ENCODE assay signal across 8 mouse cellular contexts in genomic region chr9:44965126-44965832, GRCm38 (mm10). TPM values are rescaled to one million over a fixed set of nuclear protein-coding genes. Genes with fewer than 3 reads are reported as not detected.
A peak's percentile ranks its signal among the peaks of the same experiment; 100 is the strongest.
DNase-seq lines count a peak whose midpoint lies in the region; ATAC-seq and TF ChIP-seq lines count a peak whose summit lies in the region.

TSS of gene Ube4a (minus strand) at chr9:44965600.

- H3K4me3 ChIP-seq in ES-Bruce4 (ENCODE audit: low read depth, low read length) = peak within 1 kb of the TSS; percentile 94
- peak within 1 kb of the TSS; percentile 88 for H3K4me3 ChIP-seq in forebrain, embryonic 13.5 days
- H3K4me3 ChIP-seq in liver, postnatal 0 days (ENCODE audit: low read depth, low read length) = peak within 1 kb of the TSS; percentile 95
- peak within 1 kb of the TSS; percentile 87 for H3K4me3 ChIP-seq in neural tube, embryonic 14.5 days (ENCODE audit: low read depth, low read length)

- intact Hi-C loops in heart, postnatal 10 days (cut with DNase I) = loop anchor here (5.0 kb wide), 1 partner anchor 193 kb away; no protein-coding TSS in a partner anchor

- DNase-seq in heart, postnatal 10 days = peak; percentile 99 to 100
- DNase-seq in large intestine, adult 2 months (ENCODE audit: low read depth, low spot score) = peak; percentile 96
- DNase-seq in liver, postnatal 0 days = peak; percentile 100
- DNase-seq in testis, postnatal 10 days (ENCODE audit: low spot score) = peak; percentile 99

- H3K27me3 ChIP-seq in ES-Bruce4 (ENCODE audit: control insufficient read depth, insufficient read depth, low read length, poor library complexity, severe bottlenecking) = no peaks in the 10 kb centered on the region
- H3K27me3 ChIP-seq in forebrain, embryonic 13.5 days = peaks cover 3% of the 10 kb centered on the region; the same call in 1 of the 2 replicates
- no peaks in the 10 kb centered on the region for H3K27me3 ChIP-seq in liver, postnatal 0 days (ENCODE audit: insufficient read depth, low read length)
- H3K27me3 ChIP-seq in neural tube, embryonic 14.5 days (ENCODE audit: control insufficient read depth, insufficient read depth, low read length) = no peaks in the 10 kb centered on the region

- H3K9ac ChIP-seq in ES-Bruce4 (ENCODE audit: low read depth, poor library complexity, severe bottlenecking) = peak within 1 kb of the TSS; percentile 56
- H3K9ac ChIP-seq in forebrain, embryonic 13.5 days = peak within 1 kb of the TSS; percentile 80
- peak within 1 kb of the TSS; percentile 88 for H3K9ac ChIP-seq in liver, postnatal 0 days (replicated peaks)
- H3K9ac ChIP-seq in neural tube, embryonic 14.5 days (replicated peaks; ENCODE audit: low read depth, low read length) = peak within 1 kb of the TSS; percentile 80

- TF ChIP-seq CTCF in ES-Bruce4 (IDR thresholded peaks at IDR 0.05; ENCODE audit: low read depth, low read length) = no peak
- no peak for TF ChIP-seq CTCF in liver, postnatal 0 days (IDR thresholded peaks at IDR 0.05; ENCODE audit: low read depth)

- 1% methylated on average over 38 of the region's 39 CpGs for WGBS in forebrain, embryonic 13.5 days
- under 1% methylated on average over 39 of the region's 39 CpGs for WGBS in large intestine, adult 2 months
- under 1% methylated on average over 39 of the region's 39 CpGs for WGBS in liver, postnatal 0 days (ENCODE audit: insufficient replicate concordance)
- WGBS in neural tube, embryonic 14.5 days = under 1% methylated on average over 39 of the region's 39 CpGs

- TF ChIP-seq EP300 in ES-Bruce4 (IDR thresholded peaks at IDR 0.05; ENCODE audit: insufficient read depth, low read depth, low read length) = 0 out of 2 replicates have a peak, but pooled peaks have one; percentile 50
- TF ChIP-seq EP300 in liver, postnatal 0 days (IDR thresholded peaks at IDR 0.05; ENCODE audit: low read depth) = peak; percentile 75; the same call in 1 of the 2 replicates

- H3K9me3 ChIP-seq in ES-Bruce4 (replicated peaks; ENCODE audit: control insufficient read depth, insufficient read depth, low read length, poor library complexity, severe bottlenecking) = no peaks in the 10 kb centered on the region
- H3K9me3 ChIP-seq in forebrain, embryonic 13.5 days (replicated peaks) = no peaks in the 10 kb centered on the region
- no peaks in the 10 kb centered on the region for H3K9me3 ChIP-seq in liver, postnatal 0 days (ENCODE audit: low read length)
- no peaks in the 10 kb centered on the region for H3K9me3 ChIP-seq in neural tube, embryonic 14.5 days (ENCODE audit: control insufficient read depth, low read length)

- peak; percentile 40 for TF ChIP-seq POLR2A in ES-Bruce4 (IDR thresholded peaks at IDR 0.05; ENCODE audit: insufficient read depth, low read length)

- peak within 1 kb of the TSS; percentile 93 for H3K4me2 ChIP-seq in forebrain, embryonic 13.5 days
- H3K4me2 ChIP-seq in liver, postnatal 0 days (ENCODE audit: low read depth, low read length) = peak within 1 kb of the TSS; percentile 84
- peak within 1 kb of the TSS; percentile 78 for H3K4me2 ChIP-seq in neural tube, embryonic 14.5 days (ENCODE audit: low read depth, low read length)

- no peaks in the 10 kb centered on the region for H3K4me1 ChIP-seq in ES-Bruce4 (ENCODE audit: control insufficient read depth, insufficient read depth, low read length)
- H3K4me1 ChIP-seq in forebrain, embryonic 13.5 days = peaks cover 16% of the 10 kb centered on the region
- peaks cover 10% of the 10 kb centered on the region; the same call in 1 of the 2 replicates for H3K4me1 ChIP-seq in liver, postnatal 0 days (ENCODE audit: insufficient read depth)
- peaks cover 10% of the 10 kb centered on the region for H3K4me1 ChIP-seq in neural tube, embryonic 14.5 days (ENCODE audit: control insufficient read depth, insufficient read depth, low read length)

- ATAC-seq in cerebellum, adult (ENCODE audit: insufficient number of reproducible peaks, low FRiP score, low TSS enrichment) = peak; percentile 92
- ATAC-seq in forebrain, embryonic 13.5 days = peak; percentile 96
- ATAC-seq in liver, postnatal 0 days = peak; percentile 97
- peak; percentile 94 for ATAC-seq in neural tube, embryonic 14.5 days (ENCODE audit: low read depth)

- H3K36me3 ChIP-seq in ES-Bruce4 (ENCODE audit: control insufficient read depth, insufficient read depth, low read length, poor library complexity, severe bottlenecking) = 0 out of 2 replicates have a peak, but pooled peaks cover 4% of the 10 kb centered on the region
- H3K36me3 ChIP-seq in forebrain, embryonic 13.5 days (ENCODE audit: poor library complexity, severe bottlenecking) = peaks cover 25% of the 10 kb centered on the region
- H3K36me3 ChIP-seq in liver, postnatal 0 days (replicated peaks; ENCODE audit: insufficient read depth, low read length) = peaks cover 18% of the 10 kb centered on the region
- peaks cover 7% of the 10 kb centered on the region; the same call in 1 of the 2 replicates for H3K36me3 ChIP-seq in neural tube, embryonic 14.5 days (ENCODE audit: control insufficient read depth, insufficient read depth, low read length)

- peak within 1 kb of the TSS; percentile 76 for H3K27ac ChIP-seq in ES-Bruce4 (ENCODE audit: insufficient read depth, low read length)
- H3K27ac ChIP-seq in forebrain, embryonic 13.5 days = no peak within 1 kb of the TSS
- H3K27ac ChIP-seq in liver, postnatal 0 days (ENCODE audit: low read depth) = peak within 1 kb of the TSS; percentile 90
- peak within 1 kb of the TSS; percentile 30 for H3K27ac ChIP-seq in neural tube, embryonic 14.5 days (ENCODE audit: low read depth, low read length)

RNA-seq across cellular contexts. Expression of gene Ube4a, which starts in this region (rescaled TPM):
- 37.4 and 45.9 TPM in 2 replicates for polyA plus RNA-seq in ES-Bruce4 (2011; ENCODE audit: insufficient read depth, insufficient read length, low read depth, missing spikeins)
- polyA plus RNA-seq in forebrain, embryonic 13.5 days (2015; fragmentation: Nextera tagmentation; extraction: Ambion mirVana) = 31.9 and 32.0 TPM in 2 replicates
- 10 to 100 TPM; 41.1 to 45.1 TPM for total RNA-seq in heart, postnatal 10 days (2021)
- polyA plus RNA-seq in large intestine, adult 2 months (2012; rRNA removed) = 10.3 and 15.9 TPM in 2 replicates
- polyA plus RNA-seq in liver, postnatal 0 days (2015; fragmentation: Nextera tagmentation; extraction: Ambion mirVana) = 7.5 and 7.9 TPM in 2 replicates
- 48.3 and 52.8 TPM in 2 replicates for polyA plus RNA-seq in neural tube, embryonic 14.5 days (2014; fragmentation: Nextera tagmentation; extraction: Ambion mirVana)
